ENCODE assay signal across 14 mouse cellular contexts in the genomic region with DNA sequence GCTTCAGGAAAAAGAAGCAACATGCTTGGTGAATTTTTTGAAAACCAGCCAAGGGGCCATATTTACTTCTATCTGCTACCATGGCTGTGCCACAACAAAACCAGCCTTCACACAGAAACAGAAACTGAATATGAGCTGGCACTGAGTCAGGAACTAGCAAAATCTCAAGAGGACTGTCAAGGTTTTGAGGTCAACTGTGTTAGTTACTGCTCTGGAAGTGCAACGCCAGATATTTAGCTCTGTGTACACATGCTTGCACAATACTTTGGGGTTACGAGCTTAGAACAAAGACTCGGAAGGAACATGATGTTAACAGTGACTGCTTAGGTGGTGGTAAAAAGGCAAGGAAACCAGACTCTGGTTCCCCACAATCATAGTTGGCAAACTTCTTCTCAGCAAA. TPM values are rescaled to one million over a fixed set of nuclear protein-coding genes. Genes with fewer than 3 reads are reported as not detected.
A peak's percentile ranks its signal among the peaks of the same experiment; 100 is the strongest.
DNase-seq lines count a peak whose midpoint lies in the region; ATAC-seq lines count a peak whose summit lies in the region.
"Had no signal": no experiment of that assay in that cellular context is flagged by ENCODE, and none has a peak within 500 bp of the region (broad histone marks: within the 10 kb centered on the region; RNA-seq: fewer than 3 reads in every experiment).

No protein-coding gene starts in this region.

- peak; percentile 70 for DNase-seq in gastrocnemius, adult 18-20 months (ENCODE audit: low spot score)
- no peak for DNase-seq in gastrocnemius, postnatal 36 days
- DNase-seq in 416B (ENCODE audit: low read depth): peak; percentile 19
- peak; percentile 84 for DNase-seq in lung, postnatal 36 days
- DNase-seq in urinary bladder, postnatal 4 days (ENCODE audit: low spot score in 2 of 2): no peak
- no peak for DNase-seq in layer of hippocampus, adult 9-11 months
- DNase-seq: layer of hippocampus, postnatal 36 days had no signal

- 88% methylated on average over 3 of the region's 3 CpGs for WGBS in hindbrain, embryonic 16.5 days

- intact Hi-C loops in gastrocnemius, postnatal 36 days (cut with DNase I): no loop called here

- H3K4me1 ChIP-seq in brown adipose tissue, adult 24 weeks (ENCODE audit: control insufficient read depth, insufficient read depth, insufficient read length, low read length): 0 out of 2 replicates have a peak, but pooled peaks cover 3% of the 10 kb centered on the region
- no peaks in the 10 kb centered on the region for H3K4me1 ChIP-seq in hindbrain, embryonic 16.5 days (ENCODE audit: control insufficient read depth, insufficient read depth, low read depth, low read length)
- H3K4me1 ChIP-seq: megakaryocyte, embryonic 14.5 days had no signal

- H3K27ac ChIP-seq in brown adipose tissue, adult 24 weeks (replicated peaks; ENCODE audit: low read depth, low read length): peak overlapping the region; percentile 63
- no peak overlapping the region for H3K27ac ChIP-seq in hindbrain, embryonic 16.5 days (ENCODE audit: low read depth, low read length)
- H3K27ac ChIP-seq: hindbrain, embryonic 14.5 days had no signal

- no peak overlapping the region for H3K4me2 ChIP-seq in hindbrain, embryonic 16.5 days (ENCODE audit: low read length)
- H3K4me2 ChIP-seq: hindbrain, embryonic 14.5 days had no signal

- H3K4me3 ChIP-seq in brown adipose tissue, adult 24 weeks (ENCODE audit: insufficient read depth, low read depth, low read length): no peak overlapping the region
- no peak overlapping the region for H3K4me3 ChIP-seq in hindbrain, embryonic 16.5 days (ENCODE audit: low read length)
- H3K4me3 ChIP-seq: megakaryocyte, embryonic 14.5 days had no signal

- ATAC-seq in hindbrain, embryonic 16.5 days: no peak
- ATAC-seq: activated CD4-positive, CD25-positive, alpha-beta regulatory T cell, adult 4 months had no signal

- no peaks in the 10 kb centered on the region for H3K9me3 ChIP-seq in hindbrain, embryonic 16.5 days (ENCODE audit: control insufficient read depth, low read length)
- H3K9me3 ChIP-seq: megakaryocyte, embryonic 14.5 days had no signal

- no peaks in the 10 kb centered on the region for H3K36me3 ChIP-seq in hindbrain, embryonic 16.5 days (ENCODE audit: control insufficient read depth, insufficient read depth, low read length)

- H3K9ac ChIP-seq in hindbrain, embryonic 16.5 days (ENCODE audit: low read depth, low read length): no peak overlapping the region
- H3K9ac ChIP-seq: hindbrain, embryonic 14.5 days had no signal

- no peaks in the 10 kb centered on the region for H3K27me3 ChIP-seq in hindbrain, embryonic 16.5 days (replicated peaks; ENCODE audit: control insufficient read depth, insufficient read depth, low read length)
- H3K27me3 ChIP-seq: megakaryocyte, embryonic 14.5 days had no signal

RNA-seq across cellular contexts. Expression of gene 1700017D01Rik, which starts 22.9 kb away (rescaled TPM):
- total RNA-seq in gastrocnemius, adult 18-20 months (2021): not detected
- total RNA-seq in gastrocnemius, postnatal 36 days (2021): not detected
- polyA plus RNA-seq in brown adipose tissue, adult 24 weeks (2012; ENCODE audit: insufficient read depth, insufficient read length, missing spikeins): not detected in 2 replicates
- polyA plus RNA-seq in hindbrain, embryonic 16.5 days (2015; fragmentation: Nextera tagmentation; extraction: Ambion mirVana): not detected in 2 replicates
- total RNA-seq: layer of hippocampus, postnatal 36 days had no signal
- polyA plus RNA-seq: activated CD4-positive, CD25-positive, alpha-beta regulatory T cell, adult 4 months; forebrain, embryonic 11.5 days; hindbrain, embryonic 14.5 days; stomach, embryonic 14.5 days had no signal

RNA-seq across cellular contexts. Expression of gene Ms4a8a, which starts 26.8 kb away (rescaled TPM):
- total RNA-seq in gastrocnemius, adult 18-20 months (2021): under 1 TPM; 0.69 to 0.84 TPM
- under 1 TPM; 0.48 to 0.54 TPM for total RNA-seq in gastrocnemius, postnatal 36 days (2021)
- polyA plus RNA-seq in brown adipose tissue, adult 24 weeks (2012; ENCODE audit: insufficient read depth, insufficient read length, missing spikeins): 1.4 and 2.8 TPM in 2 replicates
- not detected in 2 replicates for polyA plus RNA-seq in hindbrain, embryonic 16.5 days (2015; fragmentation: Nextera tagmentation; extraction: Ambion mirVana)
- total RNA-seq: layer of hippocampus, postnatal 36 days had no signal
- polyA plus RNA-seq: activated CD4-positive, CD25-positive, alpha-beta regulatory T cell, adult 4 months; forebrain, embryonic 11.5 days; hindbrain, embryonic 14.5 days had no signal

RNA-seq across cellular contexts. Expression of gene 1700025F22Rik, which starts 57.4 kb away (rescaled TPM):
- not detected for total RNA-seq in gastrocnemius, adult 18-20 months (2021)
- total RNA-seq in gastrocnemius, postnatal 36 days (2021): not detected
- polyA plus RNA-seq in brown adipose tissue, adult 24 weeks (2012; ENCODE audit: insufficient read depth, insufficient read length, missing spikeins): not detected in 2 replicates
- not detected in 2 replicates for polyA plus RNA-seq in hindbrain, embryonic 16.5 days (2015; fragmentation: Nextera tagmentation; extraction: Ambion mirVana)
- total RNA-seq: layer of hippocampus, postnatal 36 days had no signal
- polyA plus RNA-seq: activated CD4-positive, CD25-positive, alpha-beta regulatory T cell, adult 4 months; forebrain, embryonic 11.5 days; hindbrain, embryonic 14.5 days; stomach, embryonic 14.5 days had no signal

Comparison
In these comparisons a context has a peak if more than half of its experiments do, and no peak if none do; other contexts are left out.
1. DNase-seq: peak in gastrocnemius, adult 18-20 months (single experiment), 416B (single experiment) and lung, postnatal 36 days (single experiment); none in gastrocnemius, postnatal 36 days (0 of 2), urinary bladder, postnatal 4 days (0 of 2) and layer of hippocampus, adult 9-11 months (single experiment).